Mouse (Mus musculus) retina, postnatal 7 days (tissue): ENCODE measurements around the gene Ccn2.
"Not testable (repeated sequence)": the region's sequence is repeated elsewhere in the genome, so short reads cannot be mapped to it uniquely, and the experiment has no call there.

Source experiments
- DNase-seq: peaks from one replicate; pipeline ENCODE4 v3.0.0-alpha.2; 2012; ENCODE audit warnings: low read depth, low spot score

Ccn2 gene

DNA sequence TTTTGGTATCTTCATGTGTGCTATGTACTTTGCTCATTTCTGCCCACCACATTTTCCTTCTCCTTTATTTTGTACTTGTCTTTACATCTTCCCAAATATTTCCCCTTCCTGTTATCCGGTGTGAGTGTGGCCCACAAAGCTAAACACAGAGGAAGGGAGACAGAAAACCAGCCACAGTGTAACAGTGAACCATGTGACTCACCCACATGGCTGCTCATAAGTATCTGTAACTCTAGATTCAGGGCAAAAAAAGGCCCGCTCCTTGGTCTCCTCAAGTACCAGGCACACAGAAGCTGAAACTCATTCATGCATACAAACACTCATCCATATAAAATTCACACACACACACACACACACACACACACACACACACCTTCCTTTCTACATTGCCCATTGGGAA is 7.8 kb downstream of the Ccn2 start:
- no peak for DNase-seq

DNA sequence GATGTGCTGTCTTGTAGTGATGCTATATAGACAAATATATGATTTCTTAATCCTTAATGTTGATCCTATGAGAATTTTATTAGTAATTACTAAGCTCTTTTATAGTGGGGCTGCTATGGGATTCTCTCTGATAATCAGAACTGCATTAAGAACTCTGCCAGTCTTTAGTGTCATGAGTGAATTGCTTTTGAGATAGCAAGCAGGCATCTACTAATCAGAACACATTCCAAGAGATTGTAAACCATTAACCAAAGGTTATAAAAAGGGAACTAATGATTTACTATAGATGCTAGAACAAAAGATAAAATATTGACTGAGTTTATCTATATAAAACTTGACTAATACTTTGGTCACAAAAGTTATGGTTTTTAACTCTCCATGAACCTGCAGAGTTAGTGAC is 8.5 kb downstream of the Ccn2 start:
- no peak for DNase-seq

DNA sequence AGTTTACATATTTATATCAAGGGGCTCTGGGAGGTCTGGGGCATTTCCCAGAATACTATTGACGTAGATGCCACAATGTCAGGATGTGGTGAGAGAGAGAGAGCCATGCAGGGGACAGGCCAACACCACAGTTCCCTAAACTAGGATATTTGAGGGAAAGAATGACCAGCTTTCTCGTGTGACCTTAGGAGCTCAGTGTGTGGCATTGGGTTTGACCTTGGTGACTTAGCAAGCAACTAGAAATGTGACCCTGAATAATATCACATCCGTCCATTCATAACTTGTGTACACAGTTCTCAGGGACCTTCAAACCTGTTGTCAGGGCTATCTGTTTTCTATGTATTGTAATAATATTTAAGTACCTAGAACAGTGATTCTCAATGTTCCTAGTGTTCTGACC is 13.9 kb downstream of the Ccn2 start:
- no peak for DNase-seq

DNA sequence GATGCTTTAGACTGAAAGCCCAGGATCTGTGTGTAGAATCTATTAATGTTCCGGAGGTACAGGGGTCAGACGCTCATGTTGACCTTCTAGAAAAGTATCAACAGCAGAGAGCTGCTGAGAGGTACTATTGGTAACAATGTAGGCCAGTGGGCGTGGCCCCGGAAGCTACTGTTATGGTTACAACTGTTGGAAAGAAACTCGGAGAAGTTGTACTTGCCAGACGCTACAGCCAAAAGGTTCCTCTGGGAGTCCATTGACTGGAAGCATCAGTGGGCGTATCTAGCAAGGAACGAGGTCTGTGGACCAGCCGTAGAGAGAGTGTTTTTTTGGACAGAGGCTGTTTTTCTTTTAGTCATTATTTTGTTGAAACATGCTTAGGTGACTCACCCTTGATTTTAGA is 14.5 kb downstream of the Ccn2 start:
- DNase-seq: no peak

DNA sequence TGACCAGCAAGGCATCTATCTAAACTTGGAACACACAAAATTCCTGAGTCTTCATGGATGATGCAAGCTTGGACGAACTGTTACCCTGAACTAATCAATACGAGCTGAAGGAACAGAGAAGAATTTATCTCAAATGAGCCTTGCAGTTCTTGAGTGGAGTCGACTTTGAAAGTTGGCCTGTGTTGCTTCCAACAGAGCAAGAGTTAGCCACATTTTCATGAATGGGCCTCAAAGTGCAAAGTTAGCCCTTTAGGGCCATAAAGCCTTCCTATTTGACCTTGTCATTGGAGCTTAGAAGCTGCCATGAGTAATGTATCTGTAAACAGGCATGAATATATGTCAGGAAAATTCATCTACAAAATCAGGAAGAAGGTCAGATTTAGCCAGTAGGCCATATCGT is 19.5 kb downstream of the Ccn2 start:
- DNase-seq: no peak

DNA sequence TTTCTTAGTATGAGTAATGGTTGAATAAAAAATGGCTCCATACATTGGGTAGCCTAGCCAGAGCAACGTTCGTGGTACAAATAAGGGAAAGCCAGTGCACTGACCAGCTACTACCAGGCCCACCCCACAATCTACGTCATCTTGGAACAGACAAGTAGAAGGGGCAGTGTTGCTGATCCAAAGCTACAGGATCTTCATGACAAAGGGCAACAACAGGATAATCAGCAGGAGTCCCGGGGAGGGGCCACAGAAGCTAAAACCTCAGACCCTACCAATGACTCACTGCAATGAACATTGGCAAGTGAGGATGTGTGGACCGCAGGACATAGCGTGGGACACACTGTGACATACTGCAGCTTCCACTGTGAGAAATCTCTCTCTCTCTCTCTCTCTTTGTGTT is 20.6 kb downstream of the Ccn2 start:
- DNase-seq: no peak

DNA sequence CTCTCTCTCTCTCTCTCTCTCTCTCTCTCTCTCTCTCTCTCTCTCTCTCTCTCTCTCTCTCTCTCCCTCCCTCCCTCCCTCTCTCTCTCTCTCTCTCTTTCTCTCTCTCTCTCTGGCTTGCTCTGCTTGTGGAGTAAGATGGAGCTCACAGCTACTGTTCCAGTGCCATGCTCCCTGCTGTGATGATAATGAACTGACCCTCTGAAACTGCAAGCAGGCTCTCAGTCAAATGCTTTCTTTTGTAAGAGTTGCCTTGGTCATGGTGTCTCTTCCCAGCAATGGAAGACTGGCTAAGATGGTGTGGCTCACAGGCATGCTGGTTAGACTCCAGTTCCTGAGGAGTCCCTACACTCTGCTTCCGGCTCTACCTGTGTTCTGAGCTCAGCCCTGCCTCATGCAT is 21.3 kb downstream of the Ccn2 start:
- not testable (repeated sequence) for DNase-seq

DNA sequence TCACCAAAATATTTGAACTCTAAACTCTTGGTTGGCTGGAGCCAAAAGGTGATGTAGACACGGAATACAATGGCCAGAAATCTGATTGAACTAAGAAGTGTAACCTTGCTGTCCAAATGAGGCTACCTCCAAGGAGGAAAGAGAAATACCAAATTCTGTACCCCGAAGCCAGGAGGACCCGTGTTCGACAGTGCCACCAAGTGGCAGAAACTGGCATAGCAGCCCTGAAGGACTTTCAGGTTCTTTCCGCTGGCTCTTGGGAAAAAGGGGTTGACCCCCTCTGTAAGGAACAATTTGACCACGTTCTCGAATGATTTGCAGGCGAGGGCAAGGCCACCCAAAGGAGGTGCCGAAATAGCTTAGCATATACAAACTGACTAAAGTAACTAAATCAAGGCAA is 26.3 kb downstream of the Ccn2 start:
- peak; percentile 25 for DNase-seq

DNA sequence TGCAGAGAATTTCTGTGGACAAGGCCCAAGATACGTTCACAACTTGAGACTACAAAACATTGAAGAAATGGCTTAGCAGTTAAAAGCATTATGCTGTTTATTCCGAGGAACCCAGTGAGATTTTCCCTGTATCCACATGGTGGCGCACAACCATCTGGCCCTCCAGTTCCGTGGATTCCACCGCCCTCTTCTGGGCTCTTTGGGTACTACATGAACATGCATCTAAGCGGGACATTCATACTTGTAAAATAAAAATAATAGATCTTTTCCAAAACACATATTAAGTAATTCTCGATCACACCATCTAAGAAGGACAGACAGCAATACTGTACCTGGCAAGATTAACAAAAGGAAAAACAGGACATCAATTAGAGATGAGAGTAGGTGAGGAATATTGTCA is 27.3 kb downstream of the Ccn2 start:
- peak; percentile 56 for DNase-seq

DNA sequence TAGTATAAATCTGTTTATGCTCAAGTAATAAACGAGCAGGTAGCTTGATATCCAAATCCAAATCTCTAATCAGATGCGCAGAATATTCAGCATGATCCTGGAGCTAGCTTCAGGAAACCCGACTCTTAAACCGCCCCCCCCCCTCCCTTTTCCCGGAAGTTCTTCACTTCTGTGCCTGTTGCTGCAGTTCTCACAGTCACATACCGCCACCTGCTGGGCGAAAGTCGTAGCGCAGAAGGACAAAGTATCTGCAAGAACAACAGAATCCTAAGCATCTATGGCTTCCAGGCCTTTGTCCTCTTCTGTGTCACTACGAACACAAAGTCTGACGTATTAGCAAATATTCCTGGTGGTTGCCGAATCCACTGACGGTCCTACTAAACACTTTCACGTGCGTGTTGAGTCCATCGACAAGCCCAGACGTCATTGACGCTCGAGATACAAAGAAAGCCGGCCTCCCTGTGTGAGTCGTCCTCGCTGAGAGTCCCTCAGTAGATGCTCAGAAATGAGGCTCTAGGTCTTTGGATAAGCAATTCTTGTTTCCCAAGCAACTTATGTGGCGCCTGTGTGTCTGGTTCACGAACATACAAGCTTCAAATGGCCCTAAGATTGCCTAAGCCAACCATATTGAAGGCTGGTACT is 29.9 kb downstream of the Ccn2 start:
- DNase-seq: peak; percentile 80

DNA sequence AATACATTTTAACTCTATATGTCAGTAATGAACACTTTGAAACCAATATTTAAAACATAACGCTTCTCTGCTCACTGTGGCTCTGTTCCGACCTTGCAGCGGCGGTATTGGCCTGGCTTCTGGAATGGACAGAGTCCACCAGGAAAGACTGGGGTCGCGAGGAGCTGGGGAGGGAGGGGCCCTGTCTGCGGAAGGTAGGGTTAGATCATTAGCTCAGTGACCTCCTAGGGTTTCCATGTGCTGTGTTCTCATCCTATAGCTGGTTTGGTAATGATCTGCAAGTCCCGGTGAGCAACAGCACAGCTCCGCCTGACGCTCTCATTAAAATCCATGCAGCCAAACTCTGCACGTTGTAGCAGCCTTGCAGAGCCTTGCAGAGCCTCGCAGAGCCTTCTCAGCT is 32.0 kb downstream of the Ccn2 start:
- DNase-seq: no peak

DNA sequence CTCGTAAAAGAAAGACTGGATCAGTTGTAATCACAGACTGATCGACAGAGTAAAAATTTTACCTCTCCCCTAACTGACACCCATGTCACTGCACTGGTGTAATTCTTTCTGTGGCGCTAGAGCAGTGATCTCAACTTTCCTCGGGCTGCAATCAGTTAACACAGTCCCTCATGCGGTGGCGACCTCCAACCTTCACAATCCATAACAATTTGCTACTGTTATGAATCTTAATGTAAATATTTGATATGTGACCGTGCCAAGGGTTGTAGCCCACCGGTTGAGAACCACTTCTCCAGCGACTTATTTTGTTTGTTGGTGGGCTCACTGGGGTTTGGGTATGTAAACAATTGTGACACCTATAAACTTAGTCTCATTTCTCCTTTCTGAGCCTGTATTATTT is 33.2 kb downstream of the Ccn2 start:
- DNase-seq: no peak

DNA sequence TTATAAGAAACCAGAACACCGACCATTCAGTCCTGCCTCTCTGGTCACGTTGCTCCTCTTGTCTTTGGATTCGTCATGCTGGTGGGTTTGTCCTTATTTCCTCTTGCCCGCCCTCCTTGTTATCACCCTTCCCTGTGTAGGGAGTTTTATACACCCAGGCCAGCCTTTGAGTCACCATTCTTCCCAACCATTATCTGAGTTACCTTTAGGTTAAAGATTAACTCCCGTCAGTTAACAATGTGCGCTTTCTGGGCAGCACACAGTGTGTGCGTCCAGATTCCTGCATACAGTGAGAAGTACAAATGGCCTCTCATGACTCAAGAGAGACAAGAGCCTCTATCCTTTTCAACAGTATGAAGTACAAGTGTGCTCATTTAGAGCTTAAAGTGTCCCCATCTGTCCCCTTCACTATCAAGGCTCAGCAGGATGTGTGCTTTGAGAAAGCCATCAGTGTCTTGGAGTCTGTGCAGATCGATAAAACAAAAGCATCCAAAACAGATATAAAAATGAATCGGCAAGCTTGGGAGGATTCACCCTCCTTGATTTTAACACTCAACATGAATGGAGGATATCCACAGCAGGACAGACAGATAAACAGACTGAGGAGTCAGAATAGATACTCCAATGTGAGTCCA is 34.0 kb downstream of the Ccn2 start:
- no peak for DNase-seq

DNA sequence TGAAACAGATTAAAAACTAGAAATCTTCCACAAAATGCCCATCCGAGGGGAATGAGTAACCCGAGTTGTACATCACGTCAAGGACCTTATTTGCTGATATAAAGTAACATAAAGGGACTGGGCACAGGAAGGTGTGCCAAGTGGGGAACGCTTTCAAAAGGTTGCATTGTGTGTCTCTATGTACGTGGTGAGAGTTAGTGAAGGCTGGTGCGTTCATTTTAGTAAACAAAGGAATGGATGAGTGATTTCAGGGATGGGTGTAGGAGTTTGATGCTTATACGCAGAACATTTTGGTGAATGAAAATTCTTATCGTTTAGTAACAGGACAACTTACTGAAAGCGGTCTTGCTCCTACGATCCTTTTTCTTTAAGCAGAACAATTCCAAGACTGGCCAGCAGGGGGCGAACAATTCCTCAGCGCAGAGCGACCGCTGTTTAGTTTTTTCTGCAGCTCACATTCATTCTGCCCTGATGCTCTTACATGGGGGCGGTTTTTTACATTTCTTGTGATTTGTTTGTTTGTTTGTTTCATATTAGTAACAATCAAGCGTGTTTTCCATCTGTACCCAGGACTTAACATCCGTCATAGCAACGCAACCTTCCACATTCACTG is 35.3 kb downstream of the Ccn2 start:
- peak; percentile 39 for DNase-seq

DNA sequence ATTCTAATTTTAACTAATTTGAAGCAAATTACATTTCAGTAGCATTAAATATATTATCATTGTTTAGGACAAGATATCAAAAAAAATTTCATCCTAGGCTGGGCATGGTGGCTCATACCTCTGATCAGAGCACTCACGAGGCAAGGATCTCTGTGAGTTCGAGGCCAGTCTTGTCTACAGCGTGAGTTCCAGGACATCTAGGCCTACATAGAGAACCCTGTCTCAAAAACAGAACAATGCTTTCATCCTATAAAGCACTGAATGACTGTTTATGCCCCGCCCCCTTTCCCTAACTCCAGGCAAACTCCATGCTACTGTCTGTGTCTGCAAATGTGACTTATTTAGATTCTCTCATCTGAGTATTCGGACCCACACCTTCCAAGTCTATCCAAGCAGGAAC is 35.9 kb downstream of the Ccn2 start:
- DNase-seq: no peak

DNA sequence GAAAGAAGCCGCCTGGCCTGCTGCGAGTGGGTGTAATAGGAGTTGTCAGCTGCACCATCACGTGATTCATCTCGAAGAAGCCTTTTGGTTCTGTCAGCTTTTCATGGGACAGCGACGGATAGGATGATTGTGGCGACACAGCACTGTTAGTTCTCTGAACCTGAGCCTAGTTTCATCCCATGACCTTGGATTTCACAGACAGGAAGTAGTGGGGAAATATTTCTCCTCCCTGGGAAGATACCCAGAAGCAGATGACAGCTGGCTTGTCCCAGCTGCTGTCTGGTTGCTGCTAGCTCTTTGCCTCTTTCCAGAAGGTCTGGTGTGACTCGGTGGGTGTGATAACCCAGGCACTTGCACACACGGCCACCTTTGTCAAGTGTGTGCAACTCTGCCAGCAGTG is 39.0 kb downstream of the Ccn2 start:
- no peak for DNase-seq

DNA sequence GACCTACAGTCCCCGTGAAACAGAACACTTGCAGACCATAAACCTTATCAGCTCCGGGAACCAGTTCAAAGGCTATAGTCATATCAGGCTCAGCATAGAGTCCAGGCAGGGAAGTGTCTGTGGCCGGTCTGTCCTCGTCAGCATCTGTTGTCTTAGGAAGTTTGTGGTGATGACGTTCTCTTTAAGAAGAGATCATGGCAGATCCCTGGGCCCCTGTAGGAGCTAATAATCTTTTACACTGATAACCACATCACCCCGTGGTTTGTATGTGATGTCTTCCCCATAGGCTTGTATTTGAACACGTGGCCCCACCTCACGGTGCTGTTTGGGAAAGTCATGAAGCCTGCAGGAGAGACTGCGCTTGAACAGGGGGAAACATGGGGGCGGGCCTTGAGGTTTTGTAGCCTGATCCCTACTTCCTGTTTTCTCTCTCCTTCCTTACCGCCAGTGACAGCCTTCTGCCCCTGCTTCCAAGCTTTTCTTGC is 40.1 kb downstream of the Ccn2 start:
- no peak for DNase-seq

DNA sequence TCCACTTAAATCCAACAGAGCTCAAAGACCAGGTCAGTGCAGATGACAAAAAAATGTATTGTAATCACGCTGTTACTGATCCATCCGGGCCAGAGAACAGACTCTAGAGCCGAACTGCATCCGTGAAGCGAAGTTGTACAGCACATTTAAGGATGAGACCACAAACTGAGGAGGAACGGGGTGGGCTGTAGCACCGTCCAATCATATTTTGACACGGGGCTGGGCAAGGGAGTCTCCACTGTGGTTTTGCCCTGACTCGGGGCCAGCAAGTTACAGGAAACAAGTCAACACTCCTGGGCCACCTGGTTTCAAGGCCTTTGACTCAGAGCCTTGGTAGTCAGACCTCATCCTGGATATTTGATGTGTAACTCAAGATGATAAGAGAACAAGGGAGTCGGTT is 40.6 kb downstream of the Ccn2 start:
- no peak for DNase-seq

DNA sequence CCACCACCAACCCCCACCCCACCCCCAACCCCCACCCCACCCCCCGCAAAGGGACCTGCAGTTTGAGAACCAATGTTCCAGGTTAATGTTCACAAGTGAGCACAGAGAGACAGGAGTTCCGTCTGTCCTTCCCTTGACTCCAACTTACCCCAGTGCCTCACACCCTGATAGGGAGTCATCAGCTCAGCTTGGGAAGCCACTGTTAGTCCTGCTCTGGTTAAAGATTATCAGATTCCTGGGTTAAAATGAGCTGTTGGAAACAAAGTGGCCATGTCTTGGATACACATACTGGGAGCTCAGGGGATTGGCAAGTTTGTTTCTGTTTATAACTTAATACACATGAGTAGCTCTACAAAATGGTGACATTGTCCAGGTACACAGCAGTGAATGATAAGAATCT is 41.7 kb downstream of the Ccn2 start:
- no peak for DNase-seq

DNA sequence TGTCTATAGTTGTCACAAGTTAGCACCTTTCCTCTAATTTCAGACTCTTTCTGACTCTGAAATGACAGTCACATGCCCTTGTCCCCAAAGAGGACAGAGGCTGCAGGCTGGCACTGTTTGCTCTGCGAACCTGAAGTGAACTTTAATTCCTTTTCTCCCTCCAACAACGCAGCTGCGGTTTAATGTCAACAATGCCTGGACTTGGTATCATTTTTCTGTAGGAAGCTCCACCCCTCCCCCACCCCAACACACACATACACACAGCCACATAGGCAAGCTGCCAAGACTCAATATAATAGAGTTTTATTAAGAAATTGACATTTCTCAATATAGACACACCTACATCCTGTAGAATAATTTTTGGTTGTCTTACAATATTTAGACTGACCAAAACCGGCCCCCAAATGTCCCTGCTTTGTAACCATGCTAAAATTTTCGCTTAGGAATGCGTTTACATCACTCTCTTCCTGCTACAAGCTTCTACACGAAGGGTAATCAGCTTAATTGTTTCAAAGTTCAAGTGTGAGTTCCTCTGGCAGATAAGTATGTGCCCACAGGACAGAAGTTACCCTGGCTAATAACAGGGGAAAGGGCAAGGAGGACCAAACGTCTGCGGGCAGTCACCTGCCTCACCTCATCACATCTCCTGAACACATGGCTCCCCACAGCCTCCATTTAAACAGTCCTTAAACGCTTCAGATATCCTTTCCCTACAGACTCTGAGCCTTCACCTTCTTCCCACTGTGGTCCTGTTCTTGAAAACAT is 43.2 kb downstream of the Ccn2 start:
- DNase-seq: no peak

DNA sequence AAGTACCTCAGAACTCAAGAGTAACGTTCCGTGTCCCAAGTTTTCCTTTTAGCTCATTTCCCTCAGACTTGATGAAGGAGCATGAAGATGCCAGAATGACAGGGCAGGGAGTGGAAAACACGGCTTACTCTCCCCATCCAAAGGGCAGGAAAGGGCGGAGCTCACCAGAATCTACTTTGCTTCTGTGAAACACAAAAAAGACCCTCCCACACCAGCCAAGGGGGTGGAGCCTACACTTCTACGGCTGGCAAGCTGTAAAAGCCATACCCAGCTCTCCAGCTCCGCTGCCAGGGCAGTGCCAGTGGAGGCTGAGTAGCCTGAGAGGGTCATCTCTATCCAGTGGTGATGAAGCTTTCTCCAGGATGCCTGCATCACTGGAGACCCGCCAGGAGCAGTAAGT is 44.4 kb downstream of the Ccn2 start:
- DNase-seq: no peak

DNA sequence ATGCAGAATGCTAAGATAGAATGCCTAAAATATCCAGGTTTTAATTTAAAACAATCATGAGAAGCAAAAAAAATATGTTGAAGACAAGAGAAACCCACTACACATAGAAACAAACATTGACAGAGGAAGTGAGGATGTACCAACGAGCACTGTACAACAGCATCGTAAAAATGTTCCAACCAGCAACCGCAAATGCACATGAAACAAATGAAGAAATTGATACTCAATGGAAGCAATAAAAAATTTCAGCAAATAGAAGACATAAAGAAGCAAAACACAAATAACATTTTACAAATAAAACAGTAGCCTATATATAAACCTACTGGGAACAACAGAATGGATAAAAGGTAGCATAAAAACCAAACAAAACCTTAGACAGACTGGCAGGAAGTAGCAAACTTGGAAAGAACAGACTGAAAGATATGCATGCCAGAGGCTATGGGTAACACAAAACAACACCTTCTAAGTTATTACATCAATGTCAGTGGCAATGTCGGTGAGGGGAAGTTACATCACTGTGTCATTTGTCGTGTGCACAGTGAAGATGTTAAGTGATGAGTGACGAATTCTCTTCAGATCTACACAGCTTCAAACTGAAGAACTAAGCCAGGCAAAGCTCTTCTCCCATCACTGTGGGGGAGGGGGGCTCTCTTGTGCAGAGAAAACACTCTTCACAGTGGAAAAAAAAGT is 45.1 kb downstream of the Ccn2 start:
- DNase-seq: no peak
